17 mouse cellular contexts compared by ENCODE assay signal in genomic region chr7:19276253-19276652, GRCm38 (mm10). TPM values are rescaled to one million over a fixed set of nuclear protein-coding genes. Genes with fewer than 3 reads are reported as not detected.
DNase-seq lines count a peak whose midpoint lies in the region; ATAC-seq and TF ChIP-seq lines count a peak whose summit lies in the region.
"Had no signal": no experiment of that assay in that cellular context is flagged by ENCODE, and none has a peak within 500 bp of the region (broad histone marks: within the 10 kb centered on the region; RNA-seq: fewer than 3 reads in every experiment).

No protein-coding gene starts in this region.

- ATAC-seq in intestine, postnatal 0 days = no peak
- no peak for ATAC-seq in intestine, embryonic 16.5 days
- ATAC-seq in lung, postnatal 0 days = no peak
- ATAC-seq in hindbrain, embryonic 12.5 days (ENCODE audit: low FRiP score) = no peak
- ATAC-seq: forebrain, embryonic 16.5 days had no signal

- H3K4me1 ChIP-seq in intestine, postnatal 0 days (replicated peaks; ENCODE audit: control insufficient read depth, insufficient read depth, low read length) = no peaks in the 10 kb centered on the region; the same call in 1 of the 2 replicates
- H3K4me1 ChIP-seq in intestine, embryonic 16.5 days (ENCODE audit: control insufficient read depth, insufficient read depth, low read length) = peaks cover 3% of the 10 kb centered on the region; the same call in 1 of the 2 replicates
- peaks cover 5% of the 10 kb centered on the region; the same call in 1 of the 2 replicates for H3K4me1 ChIP-seq in lung, postnatal 0 days (ENCODE audit: insufficient read depth, low read depth, low read length)
- peaks cover 4% of the 10 kb centered on the region for H3K4me1 ChIP-seq in hindbrain, embryonic 12.5 days

- H3K4me3 ChIP-seq in intestine, postnatal 0 days (ENCODE audit: low read depth, low read length) = no peak overlapping the region
- H3K4me3 ChIP-seq in intestine, embryonic 16.5 days (ENCODE audit: low read length) = no peak overlapping the region
- no peak overlapping the region for H3K4me3 ChIP-seq in lung, postnatal 0 days (ENCODE audit: low read depth, low read length)
- H3K4me3 ChIP-seq in hindbrain, embryonic 12.5 days = no peak overlapping the region
- H3K4me3 ChIP-seq: erythroblast, embryonic 14.5 days; heart, embryonic 12.5 days; limb, embryonic 15.5 days; neural tube, embryonic 15.5 days had no signal

- no peak for DNase-seq in lung, postnatal 0 days (ENCODE audit: low spot score)
- no peak for DNase-seq in lung, postnatal 14 days
- DNase-seq in ES-CJ7 (ENCODE audit: low read depth, low spot score) = peak; percentile 69
- peak; percentile 47 for DNase-seq in induced T-regulatory cell, adult 2 months (ENCODE audit: low read depth)
- DNase-seq in testis, postnatal 10 days (ENCODE audit: low spot score) = no peak
- DNase-seq: adrenal gland, postnatal 10 days; kidney, adult 8-10 months; thymus, adult 2 months had no signal

- H3K27ac ChIP-seq in intestine, postnatal 0 days (ENCODE audit: low read depth, low read length) = no peak overlapping the region
- no peak overlapping the region for H3K27ac ChIP-seq in intestine, embryonic 16.5 days (ENCODE audit: low read length)
- no peak overlapping the region for H3K27ac ChIP-seq in lung, postnatal 0 days (ENCODE audit: low read length)
- no peak overlapping the region for H3K27ac ChIP-seq in hindbrain, embryonic 12.5 days
- H3K27ac ChIP-seq: limb, embryonic 15.5 days; neural tube, embryonic 15.5 days had no signal

- TF ChIP-seq CTCF in intestine, postnatal 0 days (IDR thresholded peaks at IDR 0.05; ENCODE audit: low read depth) = peak; percentile 64
- TF ChIP-seq CTCF in lung, postnatal 0 days (IDR thresholded peaks at IDR 0.05) = peak; percentile 53

- H3K9me3 ChIP-seq in intestine, postnatal 0 days (ENCODE audit: control insufficient read depth) = no peaks in the 10 kb centered on the region
- H3K9me3 ChIP-seq in intestine, embryonic 16.5 days (ENCODE audit: control insufficient read depth, low read length) = peaks cover 3% of the 10 kb centered on the region; the same call in 1 of the 2 replicates
- H3K9me3 ChIP-seq in lung, postnatal 0 days (ENCODE audit: low read length) = no peaks in the 10 kb centered on the region
- H3K9me3 ChIP-seq in hindbrain, embryonic 12.5 days (replicated peaks) = no peaks in the 10 kb centered on the region
- H3K9me3 ChIP-seq: limb, embryonic 15.5 days; neural tube, embryonic 15.5 days had no signal

- H3K36me3 ChIP-seq in intestine, postnatal 0 days (ENCODE audit: control insufficient read depth, insufficient read depth) = no peaks in the 10 kb centered on the region
- H3K36me3 ChIP-seq in intestine, embryonic 16.5 days (ENCODE audit: control insufficient read depth, insufficient read depth, low read length) = no peaks in the 10 kb centered on the region
- H3K36me3 ChIP-seq in lung, postnatal 0 days (ENCODE audit: insufficient read depth, low read length) = no peaks in the 10 kb centered on the region
- no peaks in the 10 kb centered on the region for H3K36me3 ChIP-seq in hindbrain, embryonic 12.5 days
- H3K36me3 ChIP-seq: heart, embryonic 12.5 days; limb, embryonic 15.5 days; neural tube, embryonic 15.5 days had no signal

- 55% methylated on average over 4 of the region's 4 CpGs for WGBS in intestine, postnatal 0 days
- 63% methylated on average over 4 of the region's 4 CpGs for WGBS in intestine, embryonic 16.5 days
- 33% methylated on average over 4 of the region's 4 CpGs for WGBS in lung, postnatal 0 days
- 60% methylated on average over 4 of the region's 4 CpGs for WGBS in hindbrain, embryonic 12.5 days

- peaks cover 32% of the 10 kb centered on the region for H3K27me3 ChIP-seq in intestine, postnatal 0 days (replicated peaks; ENCODE audit: control insufficient read depth, insufficient read depth, low read length)
- H3K27me3 ChIP-seq in intestine, embryonic 16.5 days (replicated peaks; ENCODE audit: control insufficient read depth, insufficient read depth, low read length) = peaks cover 35% of the 10 kb centered on the region
- H3K27me3 ChIP-seq in lung, postnatal 0 days (replicated peaks; ENCODE audit: insufficient read depth, low read length) = peaks cover 36% of the 10 kb centered on the region
- peaks cover 49% of the 10 kb centered on the region for H3K27me3 ChIP-seq in hindbrain, embryonic 12.5 days

- no peak overlapping the region for H3K9ac ChIP-seq in intestine, postnatal 0 days (ENCODE audit: low read depth, low read length)
- no peak overlapping the region for H3K9ac ChIP-seq in intestine, embryonic 16.5 days (ENCODE audit: low read depth, low read length)
- no peak overlapping the region for H3K9ac ChIP-seq in lung, postnatal 0 days (replicated peaks; ENCODE audit: low read depth)
- no peak overlapping the region for H3K9ac ChIP-seq in hindbrain, embryonic 12.5 days
- H3K9ac ChIP-seq: heart, embryonic 12.5 days; limb, embryonic 15.5 days; neural tube, embryonic 15.5 days had no signal

- no peak for TF ChIP-seq EP300 in lung, postnatal 0 days (IDR thresholded peaks at IDR 0.05)

- H3K4me2 ChIP-seq in intestine, postnatal 0 days (replicated peaks; ENCODE audit: low read depth) = no peak overlapping the region
- no peak overlapping the region for H3K4me2 ChIP-seq in intestine, embryonic 16.5 days (ENCODE audit: low read depth, low read length)
- no peak overlapping the region for H3K4me2 ChIP-seq in lung, postnatal 0 days (replicated peaks; ENCODE audit: low read depth, low read length)
- no peak overlapping the region for H3K4me2 ChIP-seq in hindbrain, embryonic 12.5 days (replicated peaks)
- H3K4me2 ChIP-seq: heart, embryonic 12.5 days; limb, embryonic 15.5 days; neural tube, embryonic 15.5 days had no signal

RNA-seq across cellular contexts. Expression of gene Ppm1n, which starts 3.6 kb away (rescaled TPM):
- polyA plus RNA-seq in intestine, postnatal 0 days (2015; fragmentation: Nextera tagmentation; extraction: Ambion mirVana) = 0.12 and 0.14 TPM in 2 replicates
- 0.29 and 0.32 TPM in 2 replicates for polyA plus RNA-seq in intestine, embryonic 16.5 days (2015; fragmentation: Nextera tagmentation; extraction: Ambion mirVana)
- not detected in 2 replicates for polyA plus RNA-seq in lung, postnatal 0 days (2015; fragmentation: Nextera tagmentation; extraction: Ambion mirVana)
- 0.17 TPM in 1 of 2 replicates, not detected in the other for polyA plus RNA-seq in hindbrain, embryonic 12.5 days (2016; fragmentation: Nextera tagmentation; extraction: Ambion mirVana)
- polyA plus RNA-seq: erythroblast, embryonic 14.5 days; heart, embryonic 12.5 days; hindbrain, embryonic 11.5 days had no signal

RNA-seq across cellular contexts. Expression of gene Vasp, which starts 4.6 kb away (rescaled TPM):
- 98.5 and 106 TPM in 2 replicates for polyA plus RNA-seq in intestine, postnatal 0 days (2015; fragmentation: Nextera tagmentation; extraction: Ambion mirVana)
- 106 and 120 TPM in 2 replicates for polyA plus RNA-seq in intestine, embryonic 16.5 days (2015; fragmentation: Nextera tagmentation; extraction: Ambion mirVana)
- 109 and 121 TPM in 2 replicates for polyA plus RNA-seq in lung, postnatal 0 days (2015; fragmentation: Nextera tagmentation; extraction: Ambion mirVana)
- 52.7 and 60.3 TPM in 2 replicates for polyA plus RNA-seq in hindbrain, embryonic 12.5 days (2016; fragmentation: Nextera tagmentation; extraction: Ambion mirVana)

RNA-seq across cellular contexts. Expression of gene Rtn2, which starts 6.2 kb away (rescaled TPM):
- 7.1 and 9.3 TPM in 2 replicates for polyA plus RNA-seq in intestine, postnatal 0 days (2015; fragmentation: Nextera tagmentation; extraction: Ambion mirVana)
- polyA plus RNA-seq in intestine, embryonic 16.5 days (2015; fragmentation: Nextera tagmentation; extraction: Ambion mirVana) = 10.3 and 11.8 TPM in 2 replicates
- polyA plus RNA-seq in lung, postnatal 0 days (2015; fragmentation: Nextera tagmentation; extraction: Ambion mirVana) = 23.8 and 26.6 TPM in 2 replicates
- polyA plus RNA-seq in hindbrain, embryonic 12.5 days (2016; fragmentation: Nextera tagmentation; extraction: Ambion mirVana) = 67.8 and 68.0 TPM in 2 replicates

RNA-seq across cellular contexts. Expression of gene Fosb, which starts 33.6 kb away (rescaled TPM):
- 0.12 and 0.54 TPM in 2 replicates for polyA plus RNA-seq in intestine, postnatal 0 days (2015; fragmentation: Nextera tagmentation; extraction: Ambion mirVana)
- 0.10 and 0.21 TPM in 2 replicates for polyA plus RNA-seq in intestine, embryonic 16.5 days (2015; fragmentation: Nextera tagmentation; extraction: Ambion mirVana)
- 0.17 and 0.44 TPM in 2 replicates for polyA plus RNA-seq in lung, postnatal 0 days (2015; fragmentation: Nextera tagmentation; extraction: Ambion mirVana)
- 0.10 TPM in 1 of 2 replicates, not detected in the other for polyA plus RNA-seq in hindbrain, embryonic 12.5 days (2016; fragmentation: Nextera tagmentation; extraction: Ambion mirVana)
- polyA plus RNA-seq: hindbrain, embryonic 11.5 days had no signal

RNA-seq across cellular contexts. Expression of gene Opa3, which starts 48.1 kb away (rescaled TPM):
- 26.5 and 27.5 TPM in 2 replicates for polyA plus RNA-seq in intestine, postnatal 0 days (2015; fragmentation: Nextera tagmentation; extraction: Ambion mirVana)
- polyA plus RNA-seq in intestine, embryonic 16.5 days (2015; fragmentation: Nextera tagmentation; extraction: Ambion mirVana) = 40.6 and 40.9 TPM in 2 replicates
- polyA plus RNA-seq in lung, postnatal 0 days (2015; fragmentation: Nextera tagmentation; extraction: Ambion mirVana) = 18.8 and 19.0 TPM in 2 replicates
- polyA plus RNA-seq in hindbrain, embryonic 12.5 days (2016; fragmentation: Nextera tagmentation; extraction: Ambion mirVana) = 41.1 and 41.7 TPM in 2 replicates

Comparison
In these comparisons a context has a peak if more than half of its experiments do, and no peak if none do; other contexts are left out.
1. DNase-seq: peak in ES-CJ7 (single experiment) and induced T-regulatory cell, adult 2 months (single experiment); none in lung, postnatal 0 days (single experiment), lung, postnatal 14 days (single experiment) and testis, postnatal 10 days (single experiment).